Mouse (Mus musculus) midbrain, embryonic 12.5 days (tissue): Measurements from ENCODE around the gene Mmp13. TPM values are rescaled to one million over a fixed set of nuclear protein-coding genes. Genes with fewer than 3 reads are reported as not detected.

Experiments
- polyA plus RNA-seq: library from polyadenylated mRNA; unstranded; fragments of >200 nt; fragmentation: Nextera tagmentation; extraction: Ambion mirVana; gene quantifications from 2 replicates; pipeline ENCODE4 v1.2.1, GENCODE M21; 2016

The Mmp13 gene
- polyA plus RNA-seq, 1 experiment from 2014 or later = not detected

Other genes starting within 250 kb of the Mmp13 start
- 29.4 and 31.9 TPM in 2 replicates for gene Dync2h1, start 88.1 kb upstream of the Mmp13 start, polyA plus RNA-seq
- gene Dcun1d5, start 88.0 kb upstream of the Mmp13 start, polyA plus RNA-seq = 140 and 142 TPM in 2 replicates
- gene Mmp12, start 71.9 kb downstream of the Mmp13 start, polyA plus RNA-seq = not detected in 2 replicates
- not detected in 2 replicates for gene Mmp1b, start 115.5 kb downstream of the Mmp13 start, polyA plus RNA-seq
- gene Mmp3, start 173.3 kb downstream of the Mmp13 start, polyA plus RNA-seq = not detected in 2 replicates
- gene Mmp10, start 229.8 kb downstream of the Mmp13 start, polyA plus RNA-seq = not detected in 2 replicates